Mouse (Mus musculus) forebrain, embryonic 10.5 days (tissue): ENCODE results near the gene Gjb4. TPM values are rescaled to one million over a fixed set of nuclear protein-coding genes. Genes with fewer than 3 reads are reported as not detected.

Source experiments
- DNase-seq: peaks from one replicate; pipeline ENCODE4 v3.0.0-alpha.2; 2017; ENCODE audit warnings: low spot score; ENCODE audit errors: extremely low spot score
- H3K27ac ChIP-seq: fragments of 300-500 bp; sonication (generic); 2 replicates; pipeline ENCODE4 v1.5.1; 2016; ENCODE audit warnings: mild to moderate bottlenecking
- H3K27me3 ChIP-seq: fragments of 300-500 bp; sonication (generic); 2 replicates; pipeline ENCODE4 v1.6.1; 2016; ENCODE audit warnings: mild to moderate bottlenecking; ENCODE audit not compliant: poor library complexity, severe bottlenecking
- H3K36me3 ChIP-seq: fragments of 300-500 bp; sonication (generic); replicated peaks from 2 replicates; pipeline ENCODE4 v1.6.1; 2016; ENCODE audit warnings: mild to moderate bottlenecking, moderate library complexity
- H3K4me1 ChIP-seq: fragments of 300-500 bp; sonication (generic); 2 replicates; pipeline ENCODE4 v1.6.1; 2016
- H3K4me3 ChIP-seq: fragments of 300-500 bp; sonication (generic); 2 replicates; pipeline ENCODE4 v1.5.1; 2016; ENCODE audit warnings: mild to moderate bottlenecking, moderate library complexity
- H3K9me3 ChIP-seq: fragments of 300-500 bp; sonication (generic); 2 replicates; pipeline ENCODE4 v1.6.1; 2016; ENCODE audit warnings: mild to moderate bottlenecking, moderate library complexity
- WGBS: fragments of 180-500 bp; shearing (Covaris S2); methylation state at CpG from one replicate; pipeline ENCODE4 v1.1.7; 2016; 5-methylcytosine and 5-hydroxymethylcytosine counted together
- polyA plus RNA-seq: library from polyadenylated mRNA; unstranded; fragments of >200 nt; fragmentation: Nextera tagmentation; extraction: Ambion mirVana; gene quantifications from 2 replicates; pipeline ENCODE4 v1.2.1, GENCODE M21; 2016

The Gjb4 gene
- polyA plus RNA-seq, 1 experiment from 2014 or later = not detected

- H3K27ac ChIP-seq = no peak overlapping the region
Measured at GRCm38 (mm10) chr4:127368379-127368973, 14.6 kb upstream of the Gjb4 start.

GRCm38 (mm10) chr4:127365834-127366233, 12.0 kb upstream of the Gjb4 start:
- Histone ChIP-seq H3K27me3 (peaks cover 10% of the 10 kb centered on the region; the same call in 1 of the 2 replicates), H3K4me1 (peaks cover 9% of the 10 kb centered on the region), H3K4me3 (no peak overlapping the region), H3K36me3 (no peaks in the 10 kb centered on the region), H3K27ac (no peak overlapping the region), H3K9me3 (no peaks in the 10 kb centered on the region)
- no peak for DNase-seq
- 27% methylated on average over 4 of the region's 4 CpGs for WGBS

More at GRCm38 (mm10) chr4:127368379-127368973, 14.6 kb upstream of the Gjb4 start:
- peaks cover 9% of the 10 kb centered on the region for H3K4me1 ChIP-seq
- H3K4me3 ChIP-seq = no peak overlapping the region
- H3K36me3 ChIP-seq = no peaks in the 10 kb centered on the region
- WGBS = 34% methylated on average over 13 of the region's 13 CpGs
- no peaks in the 10 kb centered on the region for H3K9me3 ChIP-seq
- peaks cover 10% of the 10 kb centered on the region; the same call in 1 of the 2 replicates for H3K27me3 ChIP-seq
- peak; percentile 71 for DNase-seq

- Histone ChIP-seq H3K27ac (0 out of 2 replicates have a peak overlapping the region, but pooled peaks have one; percentile 20), H3K4me1 (peaks cover 9% of the 10 kb centered on the region), H3K27me3 (peaks cover 10% of the 10 kb centered on the region; the same call in 1 of the 2 replicates), H3K36me3 (no peaks in the 10 kb centered on the region), H3K4me3 (no peak overlapping the region), H3K9me3 (no peaks in the 10 kb centered on the region)
- no peak for DNase-seq
- WGBS = 25% methylated on average over 5 of the region's 5 CpGs
Measured at GRCm38 (mm10) chr4:127365433-127365832, 11.6 kb upstream of the Gjb4 start.

GRCm38 (mm10) chr4:127364431-127364830, 10.6 kb upstream of the Gjb4 start:
- no peaks in the 10 kb centered on the region for H3K9me3 ChIP-seq
- H3K36me3 ChIP-seq = no peaks in the 10 kb centered on the region
- H3K4me3 ChIP-seq = no peak overlapping the region
- WGBS = 69% methylated on average over 6 of the region's 6 CpGs
- H3K4me1 ChIP-seq = peaks cover 11% of the 10 kb centered on the region
- H3K27me3 ChIP-seq = peaks cover 16% of the 10 kb centered on the region
- DNase-seq = no peak
- H3K27ac ChIP-seq = no peak overlapping the region

- 69% methylated on average over 4 of the region's 4 CpGs for WGBS
- H3K27me3 ChIP-seq = peaks cover 18% of the 10 kb centered on the region
- no peak overlapping the region for H3K4me3 ChIP-seq
- no peaks in the 10 kb centered on the region for H3K36me3 ChIP-seq
- no peak for DNase-seq
- no peaks in the 10 kb centered on the region for H3K9me3 ChIP-seq
- H3K4me1 ChIP-seq = peaks cover 13% of the 10 kb centered on the region
- no peak overlapping the region for H3K27ac ChIP-seq
Measured at GRCm38 (mm10) chr4:127363331-127363730, 9.4 kb upstream of the Gjb4 start.

GRCm38 (mm10) chr4:127362520-127362919, 8.6 kb upstream of the Gjb4 start:
- Histone ChIP-seq H3K4me1 (peaks cover 21% of the 10 kb centered on the region), H3K9me3 (no peaks in the 10 kb centered on the region), H3K27me3 (peaks cover 26% of the 10 kb centered on the region), H3K27ac (no peak overlapping the region), H3K4me3 (no peak overlapping the region), H3K36me3 (no peaks in the 10 kb centered on the region)
- WGBS = 87% methylated on average over 3 of the region's 3 CpGs
- DNase-seq = no peak

GRCm38 (mm10) chr4:127358018-127358417, 4.1 kb upstream of the Gjb4 start, which contains the start of gene Gjb5:
Gene Gjb5, minus strand, starts transcription at chr4:127358181.
- Histone ChIP-seq H3K27ac (0 out of 2 replicates have a peak within 1 kb of the TSS, but pooled peaks have one; percentile 7), H3K4me3 (0 out of 2 replicates have a peak within 1 kb of the TSS, but pooled peaks have one; percentile 3), H3K9me3 (no peaks in the 10 kb centered on the region), H3K4me1 (peaks cover 35% of the 10 kb centered on the region), H3K27me3 (peaks cover 28% of the 10 kb centered on the region), H3K36me3 (no peaks in the 10 kb centered on the region)
- DNase-seq = no peak
- 28% methylated on average over 5 of the region's 5 CpGs for WGBS

GRCm38 (mm10) chr4:127354506-127355485, 915 bp upstream of the Gjb4 start:
- 84% methylated on average over 15 of the region's 15 CpGs for WGBS
- no peak for DNase-seq
- H3K4me1 ChIP-seq = peaks cover 35% of the 10 kb centered on the region
- H3K9me3 ChIP-seq = no peaks in the 10 kb centered on the region
- H3K4me3 ChIP-seq = no peak overlapping the region
- no peaks in the 10 kb centered on the region for H3K36me3 ChIP-seq
- no peak overlapping the region for H3K27ac ChIP-seq
- H3K27me3 ChIP-seq = peaks cover 24% of the 10 kb centered on the region

GRCm38 (mm10) chr4:127352594-127352993, 1.3 kb downstream of the Gjb4 start:
- no peak for DNase-seq
- Histone ChIP-seq H3K27ac (no peak overlapping the region), H3K27me3 (peaks cover 2% of the 10 kb centered on the region; the same call in 1 of the 2 replicates), H3K4me3 (no peak overlapping the region), H3K9me3 (no peaks in the 10 kb centered on the region), H3K36me3 (no peaks in the 10 kb centered on the region), H3K4me1 (peaks cover 23% of the 10 kb centered on the region)
- WGBS = 51% methylated on average over 1 of the region's 1 CpGs

DNA sequence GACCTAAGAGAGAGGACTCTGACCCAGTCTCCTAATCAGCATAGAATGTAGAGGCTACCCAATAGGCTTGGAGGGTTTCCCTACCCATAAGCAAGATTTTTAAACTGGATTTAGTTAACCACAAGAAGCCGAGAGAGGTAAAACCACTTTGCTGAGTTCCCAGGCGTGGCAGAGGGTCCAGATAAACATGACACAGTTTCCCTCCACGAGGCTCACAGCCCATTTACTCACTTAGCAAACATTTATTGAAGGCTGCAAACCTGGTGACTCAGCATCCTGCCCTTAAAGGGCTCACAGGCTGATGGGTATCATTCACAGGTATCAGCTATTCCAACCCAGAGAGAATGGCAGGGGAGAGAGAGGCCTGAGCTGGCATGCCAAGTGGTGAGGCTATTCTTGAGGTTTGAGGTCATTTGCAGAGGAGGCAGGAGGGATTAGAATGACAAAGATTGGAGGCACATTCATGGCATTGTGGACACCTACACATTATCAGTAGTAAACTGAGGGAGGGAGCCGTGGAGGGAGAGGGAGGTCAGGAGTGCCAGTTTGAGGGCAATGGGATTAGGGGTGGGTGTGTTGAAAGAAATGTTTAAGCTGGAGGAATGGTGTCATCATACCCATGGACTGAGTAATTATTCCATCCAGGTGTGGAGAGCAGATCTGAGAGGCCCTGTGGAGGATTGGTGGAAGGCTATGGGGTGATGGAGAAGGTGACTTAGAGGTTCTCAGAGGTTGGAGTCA, 4.2 kb downstream of the Gjb4 start:
- no peaks in the 10 kb centered on the region for H3K9me3 ChIP-seq
- WGBS = 78% methylated on average over 4 of the region's 4 CpGs
- no peaks in the 10 kb centered on the region for H3K36me3 ChIP-seq
- H3K27ac ChIP-seq = no peak overlapping the region
- no peak for DNase-seq
- no peak overlapping the region for H3K4me3 ChIP-seq
- no peaks in the 10 kb centered on the region for H3K27me3 ChIP-seq
- H3K4me1 ChIP-seq = peaks cover 12% of the 10 kb centered on the region

- WGBS = 94% methylated on average over 5 of the region's 5 CpGs
Measured at GRCm38 (mm10) chr4:127345000-127345399, 8.9 kb downstream of the Gjb4 start.

DNA sequence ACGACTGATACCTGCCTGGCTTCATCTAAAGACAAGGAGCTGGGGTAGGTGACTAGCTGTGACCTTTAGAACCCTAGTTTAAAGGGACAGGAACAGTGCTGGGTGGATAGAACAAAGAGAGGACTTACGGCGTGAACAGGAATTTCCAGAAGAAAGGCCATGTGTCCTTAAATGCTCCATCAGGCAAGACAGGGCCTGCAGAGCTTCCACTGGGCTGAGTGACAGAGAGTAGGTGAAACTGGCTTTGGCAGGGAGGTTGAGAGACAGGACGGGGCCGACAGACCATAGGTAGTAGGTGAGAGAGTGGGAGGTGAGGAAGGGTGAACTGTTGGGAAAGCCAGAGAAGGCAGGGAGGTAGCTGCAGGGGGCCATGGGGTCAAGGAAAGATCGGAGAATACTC, 12.5 kb downstream of the Gjb4 start:
- 61% methylated on average over 6 of the region's 6 CpGs for WGBS
- H3K27ac ChIP-seq = no peak overlapping the region

More at GRCm38 (mm10) chr4:127345000-127345399, 8.9 kb downstream of the Gjb4 start:
- H3K4me1 ChIP-seq = no peaks in the 10 kb centered on the region
- H3K27me3 ChIP-seq = no peaks in the 10 kb centered on the region
- H3K27ac ChIP-seq = no peak overlapping the region
- H3K36me3 ChIP-seq = no peaks in the 10 kb centered on the region
- H3K4me3 ChIP-seq = no peak overlapping the region
- no peaks in the 10 kb centered on the region for H3K9me3 ChIP-seq
- no peak for DNase-seq

More for the DNA sequence above, 12.5 kb downstream of the Gjb4 start:
- Histone ChIP-seq H3K9me3 (no peaks in the 10 kb centered on the region), H3K36me3 (no peaks in the 10 kb centered on the region), H3K4me3 (no peak overlapping the region), H3K27me3 (no peaks in the 10 kb centered on the region), H3K4me1 (no peaks in the 10 kb centered on the region)
- no peak for DNase-seq
